Mouse (Mus musculus) forebrain, embryonic 15.5 days (tissue): ENCODE measurements around the gene Rpl37a. TPM values are rescaled to one million over a fixed set of nuclear protein-coding genes. Genes with fewer than 3 reads are reported as not detected.
A peak's percentile ranks its signal among the peaks of the same experiment; 100 is the strongest.

Experiments
- ATAC-seq: fragments of 200-750 bp; cut with Nextera tagmentation; replicated peaks from 2 replicates; pipeline ENCODE4 v1.8.0; 2017; ENCODE audit warnings: mild to moderate bottlenecking, moderate TSS enrichment, moderate library complexity
- H3K27ac ChIP-seq: fragments of 300-500 bp; sonication (generic); replicated peaks from 2 replicates; pipeline ENCODE4 v1.5.1; 2015; ENCODE audit warnings: mild to moderate bottlenecking, inconsistent platforms
- H3K27me3 ChIP-seq: fragments of 300-500 bp; sonication (generic); 2 replicates; pipeline ENCODE4 v1.6.1; 2015; ENCODE audit warnings: inconsistent platforms
- H3K36me3 ChIP-seq: fragments of 300-500 bp; sonication (generic); 2 replicates; pipeline ENCODE4 v1.6.1; 2015; ENCODE audit warnings: mild to moderate bottlenecking, inconsistent platforms
- H3K4me1 ChIP-seq: fragments of 300-500 bp; sonication (generic); 2 replicates; pipeline ENCODE4 v1.6.1; 2015; ENCODE audit warnings: inconsistent platforms
- H3K4me2 ChIP-seq: fragments of 300-500 bp; sonication (generic); replicated peaks from 2 replicates; pipeline ENCODE4 v1.6.1; 2015; ENCODE audit warnings: mild to moderate bottlenecking, inconsistent platforms
- H3K4me3 ChIP-seq: fragments of 300-500 bp; sonication (generic); 2 replicates; pipeline ENCODE4 v1.5.1; 2015; ENCODE audit warnings: mild to moderate bottlenecking, inconsistent platforms
- H3K9ac ChIP-seq: fragments of 300-500 bp; sonication (generic); replicated peaks from 2 replicates; pipeline ENCODE4 v1.6.1; 2015; ENCODE audit warnings: mild to moderate bottlenecking, inconsistent platforms
- H3K9me3 ChIP-seq: fragments of 300-500 bp; sonication (generic); 2 replicates; pipeline ENCODE4 v1.6.1; 2016; ENCODE audit warnings: inconsistent platforms
- WGBS: fragments of 180-500 bp; shearing (Covaris S2); methylation state at CpG from one replicate; pipeline ENCODE4 v1.1.7; 2015; ENCODE audit warnings: mixed read lengths; 5-methylcytosine and 5-hydroxymethylcytosine counted together
- polyA plus RNA-seq: library from polyadenylated mRNA; unstranded; fragments of >200 nt; fragmentation: Nextera tagmentation; extraction: Ambion mirVana; gene quantifications from 2 replicates; pipeline ENCODE4 v1.2.1, GENCODE M21; 2015

The Rpl37a gene
- polyA plus RNA-seq: 1,140 and 1,234 TPM in 2 replicates

GRCm38 (mm10) chr1:72710753-72711653 is at the start of gene Rpl37a:
Rpl37a (plus strand) TSS chr1:72711290.
- H3K27me3 ChIP-seq: no peaks in the 10 kb centered on the region
- peak within 1 kb of the TSS; percentile 66 for H3K4me2 ChIP-seq
- peak within 1 kb of the TSS; percentile 82 for H3K4me3 ChIP-seq
- peak within 1 kb of the TSS; percentile 93 for H3K27ac ChIP-seq
- H3K4me1 ChIP-seq: peaks cover 18% of the 10 kb centered on the region
- no peaks in the 10 kb centered on the region for H3K9me3 ChIP-seq
- ATAC-seq: peak; percentile 94
- H3K36me3 ChIP-seq: peaks cover 30% of the 10 kb centered on the region
- WGBS: 2% methylated on average over 68 of the region's 68 CpGs
- peak within 1 kb of the TSS; percentile 90 for H3K9ac ChIP-seq

GRCm38 (mm10) chr1:72673070-72673469 is 38.0 kb upstream of the Rpl37a start:
- Histone ChIP-seq H3K4me3 (no peak overlapping the region), H3K27me3 (no peaks in the 10 kb centered on the region), H3K4me2 (no peak overlapping the region), H3K9me3 (no peaks in the 10 kb centered on the region), H3K36me3 (no peaks in the 10 kb centered on the region), H3K4me1 (no peaks in the 10 kb centered on the region), H3K9ac (no peak overlapping the region), H3K27ac (no peak overlapping the region)
- 34% methylated on average over 3 of the region's 3 CpGs for WGBS
- no peak for ATAC-seq

- WGBS: 52% methylated on average over 3 of the region's 3 CpGs
- Histone ChIP-seq H3K4me2 (no peak overlapping the region), H3K27ac (no peak overlapping the region), H3K9ac (no peak overlapping the region), H3K9me3 (no peaks in the 10 kb centered on the region), H3K27me3 (no peaks in the 10 kb centered on the region), H3K4me3 (no peak overlapping the region), H3K36me3 (no peaks in the 10 kb centered on the region), H3K4me1 (no peaks in the 10 kb centered on the region)
- no peak for ATAC-seq
These were observed 14.8 kb upstream of the Rpl37a start for GRCm38 (mm10) chr1:72696256-72696655.

GRCm38 (mm10) chr1:72698651-72699050 is 12.4 kb upstream of the Rpl37a start:
- H3K9ac ChIP-seq: no peak overlapping the region
- H3K9me3 ChIP-seq: no peaks in the 10 kb centered on the region
- H3K27me3 ChIP-seq: no peaks in the 10 kb centered on the region
- H3K4me1 ChIP-seq: no peaks in the 10 kb centered on the region
- no peak overlapping the region for H3K4me2 ChIP-seq
- no peak overlapping the region for H3K4me3 ChIP-seq
- WGBS: 46% methylated on average over 4 of the region's 4 CpGs
- ATAC-seq: no peak
- H3K27ac ChIP-seq: no peak overlapping the region
- no peaks in the 10 kb centered on the region for H3K36me3 ChIP-seq

- H3K4me2 ChIP-seq: no peak within 1 kb of the TSS
- no peak within 1 kb of the TSS for H3K4me3 ChIP-seq
- H3K27me3 ChIP-seq: no peaks in the 10 kb centered on the region
- 85% methylated on average over 11 of the region's 11 CpGs for WGBS
- no peaks in the 10 kb centered on the region for H3K36me3 ChIP-seq
- no peak within 1 kb of the TSS for H3K27ac ChIP-seq
- H3K9ac ChIP-seq: no peak within 1 kb of the TSS
- no peak for ATAC-seq
- H3K4me1 ChIP-seq: no peaks in the 10 kb centered on the region
- H3K9me3 ChIP-seq: no peaks in the 10 kb centered on the region
These were observed 10.6 kb upstream of the Rpl37a start, which contains the start of gene Ankar for GRCm38 (mm10) chr1:72700479-72700878. Ankar (minus strand) TSS chr1:72700579.

GRCm38 (mm10) chr1:72707525-72707924 is 3.6 kb upstream of the Rpl37a start:
- Histone ChIP-seq H3K36me3 (no peaks in the 10 kb centered on the region), H3K4me1 (peaks cover 8% of the 10 kb centered on the region), H3K9me3 (no peaks in the 10 kb centered on the region), H3K4me3 (no peak overlapping the region), H3K4me2 (no peak overlapping the region), H3K9ac (no peak overlapping the region), H3K27ac (no peak overlapping the region), H3K27me3 (no peaks in the 10 kb centered on the region)
- no peak for ATAC-seq
- WGBS: 78% methylated on average over 4 of the region's 4 CpGs

- no peak for ATAC-seq
- no peaks in the 10 kb centered on the region for H3K27me3 ChIP-seq
- peak overlapping the region; percentile 66 for H3K4me2 ChIP-seq
- H3K4me1 ChIP-seq: peaks cover 18% of the 10 kb centered on the region
- H3K9me3 ChIP-seq: no peaks in the 10 kb centered on the region
- WGBS: under 1% methylated on average over 17 of the region's 17 CpGs
- peaks cover 31% of the 10 kb centered on the region for H3K36me3 ChIP-seq
- peak overlapping the region; percentile 82 for H3K4me3 ChIP-seq
- peak overlapping the region; percentile 90 for H3K9ac ChIP-seq
- H3K27ac ChIP-seq: peak overlapping the region; percentile 93
These were observed 594 bp downstream of the Rpl37a start for GRCm38 (mm10) chr1:72711684-72712083.

- peaks cover 18% of the 10 kb centered on the region for H3K4me1 ChIP-seq
- peaks cover 31% of the 10 kb centered on the region for H3K36me3 ChIP-seq
- H3K27ac ChIP-seq: no peak overlapping the region
- no peaks in the 10 kb centered on the region for H3K27me3 ChIP-seq
- no peaks in the 10 kb centered on the region for H3K9me3 ChIP-seq
- WGBS: 78% methylated on average over 4 of the region's 4 CpGs
- no peak overlapping the region for H3K4me3 ChIP-seq
- ATAC-seq: no peak
- no peak overlapping the region for H3K4me2 ChIP-seq
- no peak overlapping the region for H3K9ac ChIP-seq
These were observed 3.5 kb downstream of the Rpl37a start for GRCm38 (mm10) chr1:72714547-72714946.

- Histone ChIP-seq H3K9me3 (no peaks in the 10 kb centered on the region), H3K27me3 (no peaks in the 10 kb centered on the region), H3K4me2 (no peak overlapping the region), H3K9ac (no peak overlapping the region), H3K27ac (no peak overlapping the region), H3K4me1 (peaks cover 18% of the 10 kb centered on the region), H3K4me3 (no peak overlapping the region), H3K36me3 (peaks cover 31% of the 10 kb centered on the region)
- no peak for ATAC-seq
- 92% methylated on average over 1 of the region's 1 CpGs for WGBS
These were observed 4.0 kb downstream of the Rpl37a start for GRCm38 (mm10) chr1:72715065-72715464.

GRCm38 (mm10) chr1:72715593-72716361 is 4.7 kb downstream of the Rpl37a start:
- Histone ChIP-seq H3K9me3 (no peaks in the 10 kb centered on the region), H3K27me3 (no peaks in the 10 kb centered on the region), H3K4me2 (no peak overlapping the region), H3K4me3 (no peak overlapping the region), H3K4me1 (peaks cover 18% of the 10 kb centered on the region), H3K9ac (no peak overlapping the region), H3K27ac (no peak overlapping the region), H3K36me3 (peaks cover 31% of the 10 kb centered on the region)
- no peak for ATAC-seq
- 80% methylated on average over 3 of the region's 3 CpGs for WGBS

GRCm38 (mm10) chr1:72716421-72716820 is 5.3 kb downstream of the Rpl37a start:
- Histone ChIP-seq H3K4me3 (no peak overlapping the region), H3K4me2 (no peak overlapping the region), H3K27ac (no peak overlapping the region), H3K9me3 (no peaks in the 10 kb centered on the region), H3K27me3 (no peaks in the 10 kb centered on the region), H3K36me3 (peaks cover 31% of the 10 kb centered on the region), H3K4me1 (peaks cover 18% of the 10 kb centered on the region), H3K9ac (no peak overlapping the region)
- 44% methylated on average over 2 of the region's 2 CpGs for WGBS
- ATAC-seq: no peak

- 11% methylated on average over 5 of the region's 5 CpGs for WGBS
- peak; percentile 23; the same call in 1 of the 2 replicates for ATAC-seq
These were observed 5.8 kb downstream of the Rpl37a start for GRCm38 (mm10) chr1:72716926-72717325.

More at GRCm38 (mm10) chr1:72716926-72717325, 5.8 kb downstream of the Rpl37a start:
- H3K4me2 ChIP-seq: no peak overlapping the region
- H3K27me3 ChIP-seq: no peaks in the 10 kb centered on the region
- H3K4me3 ChIP-seq: no peak overlapping the region
- no peaks in the 10 kb centered on the region for H3K9me3 ChIP-seq
- H3K4me1 ChIP-seq: peaks cover 17% of the 10 kb centered on the region
- no peak overlapping the region for H3K27ac ChIP-seq
- peaks cover 31% of the 10 kb centered on the region for H3K36me3 ChIP-seq
- no peak overlapping the region for H3K9ac ChIP-seq
